Mouse (Mus musculus): Measurements from ENCODE around the gene Rtn4ip1.
"Not testable (repeated sequence)": the region's sequence is repeated elsewhere in the genome, so short reads cannot be mapped to it uniquely, and the experiment has no call there.

Rtn4ip1 gene

GRCm38 (mm10) chr10:43901578-43902194 is at the start of gene Rtn4ip1, which contains the start of gene Qrsl1:
Gene Rtn4ip1, plus strand, starts transcription at chr10:43901807.
Gene Qrsl1, minus strand, starts transcription at chr10:43901745.
- DNase-seq: peak; percentile 95

DNA sequence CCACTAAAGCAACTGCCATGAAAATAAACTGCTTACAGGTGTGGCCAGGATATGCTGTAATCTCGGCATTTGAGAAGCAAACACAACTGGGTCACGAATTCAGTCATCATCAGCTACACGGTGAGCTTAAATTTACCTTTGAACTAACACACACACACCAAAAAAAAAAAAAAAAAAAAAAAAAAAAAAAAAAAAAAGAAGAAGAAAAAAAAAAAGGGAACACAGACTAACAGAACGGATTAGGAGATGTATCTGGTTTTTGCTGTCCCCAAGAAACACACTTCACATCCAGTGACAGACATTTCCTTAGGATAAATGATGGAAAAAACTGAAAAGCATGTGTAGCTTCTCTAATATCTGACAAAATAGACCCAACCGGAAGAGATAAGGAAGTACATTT is 49.7 kb upstream of the Rtn4ip1 start:
- no peak for DNase-seq

GRCm38 (mm10) chr10:43855916-43856315 is 45.7 kb upstream of the Rtn4ip1 start:
- no peak for DNase-seq

- peak in 1 of 2 experiments; percentile 25 for DNase-seq
These were observed 45.3 kb upstream of the Rtn4ip1 start for GRCm38 (mm10) chr10:43856351-43856750.

DNA sequence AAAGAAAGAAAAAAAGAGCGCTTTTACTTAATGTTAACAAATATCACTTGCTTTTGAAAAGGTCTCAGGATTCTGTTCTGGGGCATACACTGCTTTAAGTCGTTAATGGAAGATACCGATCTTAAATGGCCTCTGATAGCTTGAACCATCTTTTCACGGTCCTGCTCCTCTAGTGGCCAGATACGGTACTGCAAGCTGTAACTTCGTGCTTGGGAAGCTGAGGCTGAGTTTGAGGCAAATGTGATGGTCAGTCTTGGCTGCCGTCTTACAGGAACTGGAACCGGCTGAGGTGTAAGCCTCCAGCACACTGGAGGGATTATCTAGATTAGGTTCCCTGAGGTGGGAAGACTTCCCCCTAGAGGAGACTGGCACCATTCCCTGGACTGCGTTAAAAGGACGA is 30.9 kb upstream of the Rtn4ip1 start:
- DNase-seq: peak in 1 of 2 experiments; percentile 43

- no peak for DNase-seq
These were observed 30.1 kb upstream of the Rtn4ip1 start for GRCm38 (mm10) chr10:43871458-43871857.

DNA sequence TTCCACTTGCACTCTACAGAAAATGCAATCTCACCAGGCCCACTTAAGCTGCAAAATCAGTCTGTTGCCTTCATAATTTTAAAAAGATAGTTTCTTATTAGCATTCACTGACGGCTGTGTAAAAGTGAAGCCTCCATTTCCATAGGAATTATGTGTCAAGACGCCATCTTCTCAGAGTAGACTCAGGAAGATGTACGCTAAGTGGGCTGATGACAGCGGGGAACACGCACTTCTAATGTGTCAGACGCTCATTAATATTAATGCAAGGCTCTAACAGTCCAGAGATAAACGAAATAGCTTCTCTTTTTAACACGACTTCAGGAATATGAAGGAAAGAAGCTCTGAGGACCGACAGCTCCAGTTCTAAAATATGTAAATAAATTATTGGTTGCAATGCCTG is 13.9 kb upstream of the Rtn4ip1 start:
- DNase-seq: no peak

DNA sequence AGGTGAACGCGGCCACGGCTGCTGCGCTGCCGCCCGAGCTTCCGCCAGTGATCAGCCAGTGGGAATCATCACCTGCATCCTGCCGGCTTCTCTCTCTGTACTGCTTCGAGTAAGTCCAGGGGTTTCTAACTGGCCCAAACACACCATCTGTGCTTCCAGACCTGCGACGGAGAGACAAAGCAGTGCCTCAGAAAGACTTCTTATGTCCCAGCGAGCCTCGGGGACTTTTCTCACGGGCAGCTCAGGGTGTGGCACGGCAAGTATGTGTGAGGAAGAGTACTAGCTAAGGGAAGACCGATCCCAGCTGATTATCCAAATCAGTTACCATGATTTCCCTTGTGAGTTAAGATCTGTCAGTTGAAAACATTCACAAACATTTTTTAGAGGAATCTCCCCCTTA is 12.6 kb upstream of the Rtn4ip1 start:
- DNase-seq: no peak

GRCm38 (mm10) chr10:43892971-43893370 is 8.6 kb upstream of the Rtn4ip1 start:
- DNase-seq: no peak

DNA sequence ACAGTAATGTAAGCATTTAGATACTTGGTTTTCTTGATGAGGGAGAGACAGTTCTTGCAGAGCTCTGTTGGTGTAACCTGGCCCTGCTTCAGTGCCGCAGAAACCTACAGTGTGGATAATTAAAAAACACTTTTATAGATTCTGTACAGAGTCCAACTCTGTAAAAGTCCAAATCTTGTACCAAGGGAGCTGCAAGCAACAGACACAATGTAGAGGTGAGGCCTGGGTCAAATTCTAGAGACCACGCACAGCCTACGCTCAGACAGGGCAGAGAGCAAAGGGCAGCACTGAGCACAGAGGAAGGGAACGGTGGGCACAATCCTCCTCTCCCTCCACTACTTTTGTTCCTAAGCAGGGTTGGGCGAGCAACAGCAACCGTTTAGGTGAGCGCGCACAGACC is 5.5 kb upstream of the Rtn4ip1 start:
- no peak for DNase-seq

- no peak for DNase-seq
These were observed 3.3 kb upstream of the Rtn4ip1 start for GRCm38 (mm10) chr10:43898276-43898675.

GRCm38 (mm10) chr10:43900883-43901570 is 580 bp upstream of the Rtn4ip1 start:
- DNase-seq: no peak

DNA sequence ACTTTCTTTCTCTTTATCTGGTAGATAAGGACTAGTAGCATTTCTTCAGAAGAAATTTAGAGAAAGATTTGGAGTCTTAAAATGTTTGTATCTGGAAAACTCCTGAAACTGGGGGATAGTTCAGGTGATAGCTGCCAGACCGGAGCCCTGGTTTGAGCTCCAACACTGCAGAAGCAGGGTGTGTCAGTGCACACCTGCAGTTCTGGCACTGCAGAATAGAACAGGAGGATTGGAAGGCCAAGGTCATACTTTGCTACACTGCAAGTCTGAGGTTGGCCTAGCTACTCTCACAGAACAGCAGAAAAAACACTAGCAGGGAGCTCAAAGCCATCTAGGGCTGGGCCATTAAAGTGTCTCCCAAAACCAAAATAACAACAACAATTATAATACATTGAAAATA is 3.0 kb downstream of the Rtn4ip1 start:
- no peak for DNase-seq

GRCm38 (mm10) chr10:43910032-43910872 is 8.6 kb downstream of the Rtn4ip1 start:
- no peak for DNase-seq

GRCm38 (mm10) chr10:43910873-43911142 is 9.2 kb downstream of the Rtn4ip1 start:
- no peak for DNase-seq

GRCm38 (mm10) chr10:43912236-43912635 is 10.6 kb downstream of the Rtn4ip1 start:
- DNase-seq: no peak

- DNase-seq: no peak
These were observed 14.6 kb downstream of the Rtn4ip1 start for GRCm38 (mm10) chr10:43916181-43916580.

GRCm38 (mm10) chr10:43916737-43917136 is 15.1 kb downstream of the Rtn4ip1 start:
- no peak for DNase-seq

- peak; percentile 65 to 86 for DNase-seq
These were observed 17.3 kb downstream of the Rtn4ip1 start for GRCm38 (mm10) chr10:43918696-43919608.

- no peak for DNase-seq
These were observed 21.5 kb downstream of the Rtn4ip1 start for GRCm38 (mm10) chr10:43923096-43923495.

DNA sequence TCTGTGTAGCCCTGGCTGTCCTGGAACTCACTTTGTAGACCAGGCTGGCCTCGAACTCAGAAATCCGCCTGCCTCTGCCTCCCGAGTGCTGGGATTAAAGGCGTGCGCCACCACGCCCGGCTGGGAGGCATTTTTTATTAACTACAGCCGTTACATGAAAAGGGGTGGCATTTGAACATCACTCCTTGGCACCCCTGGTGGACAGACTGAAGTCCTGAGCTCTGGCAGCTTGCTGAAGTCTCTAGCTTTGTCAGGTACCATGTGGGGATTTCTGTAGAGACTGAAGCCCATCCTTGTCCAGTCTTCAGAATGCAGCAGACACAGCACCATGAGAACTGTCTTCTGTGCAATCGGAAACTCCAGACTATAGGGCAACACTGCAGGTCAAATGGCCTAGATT is 24.2 kb downstream of the Rtn4ip1 start:
- not testable (repeated sequence) for DNase-seq

DNA sequence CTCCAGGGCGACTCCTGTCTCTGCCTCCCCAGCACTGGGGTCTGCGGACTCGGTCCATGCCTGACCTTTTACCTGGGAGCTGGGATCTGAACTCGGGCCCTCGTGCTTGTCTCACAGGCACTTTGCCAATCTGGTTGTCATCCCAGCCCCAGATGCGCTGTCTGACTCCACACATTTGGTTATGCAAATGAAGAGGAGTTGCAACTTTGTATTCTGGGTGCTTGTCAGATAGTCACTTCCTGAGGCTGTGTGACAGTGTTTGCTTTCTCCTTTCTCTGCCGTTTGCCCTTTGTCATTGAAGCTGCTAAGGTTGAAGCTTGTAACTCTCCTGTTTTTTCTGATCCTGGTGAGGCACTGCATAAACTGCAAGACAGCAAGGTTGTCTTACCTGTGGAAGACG is 26.1 kb downstream of the Rtn4ip1 start:
- no peak for DNase-seq

DNA sequence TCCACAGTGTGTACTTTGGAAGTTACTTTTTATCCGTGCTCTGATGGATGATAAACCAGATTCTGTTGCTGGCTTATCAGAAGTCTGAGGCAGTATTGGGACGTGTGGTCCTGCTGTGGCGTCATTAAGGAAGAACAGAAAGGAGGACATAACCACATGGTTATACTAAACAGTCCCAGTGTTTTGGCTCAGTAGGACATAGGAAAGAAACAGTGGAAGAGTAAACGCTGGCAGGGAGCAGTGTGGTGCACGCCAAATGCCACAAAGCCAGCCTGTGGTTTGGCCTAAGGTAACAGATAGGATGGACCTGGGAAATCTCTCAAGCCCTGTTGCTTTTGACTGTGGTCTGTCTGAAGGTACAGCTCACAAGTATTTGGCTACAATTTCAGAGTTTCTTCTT is 27.0 kb downstream of the Rtn4ip1 start:
- DNase-seq: no peak
